Mouse (Mus musculus) limb, embryonic 12.5 days (tissue): Measurements from ENCODE around the gene Tead1. TPM values are rescaled to one million over a fixed set of nuclear protein-coding genes. Genes with fewer than 3 reads are reported as not detected.

ENCODE experiments used
- ATAC-seq: fragments of 200-750 bp; cut with Nextera tagmentation; 2 replicates; pipeline ENCODE4 v1.8.0; 2017; ENCODE audit warnings: low read depth, moderate TSS enrichment; ENCODE audit not compliant: insufficient number of reproducible peaks, insufficient read depth, low FRiP score, low TSS enrichment
- H3K27ac ChIP-seq: fragments of 300-500 bp; sonication (generic); 2 replicates; pipeline ENCODE4 v1.5.1; 2016; ENCODE audit warnings: mild to moderate bottlenecking, moderate library complexity
- H3K27me3 ChIP-seq: fragments of 300-500 bp; sonication (generic); 2 replicates; pipeline ENCODE4 v1.6.1; 2016; ENCODE audit warnings: mild to moderate bottlenecking, moderate library complexity
- H3K36me3 ChIP-seq: fragments of 300-500 bp; sonication (generic); 2 replicates; pipeline ENCODE4 v1.6.1; 2016; ENCODE audit warnings: mild to moderate bottlenecking, moderate library complexity
- H3K4me1 ChIP-seq: fragments of 300-500 bp; sonication (generic); replicated peaks from 2 replicates; pipeline ENCODE4 v1.6.1; 2016
- H3K4me2 ChIP-seq: fragments of 300-500 bp; sonication (generic); 2 replicates; pipeline ENCODE4 v1.6.1; 2016; ENCODE audit warnings: mild to moderate bottlenecking, moderate library complexity
- H3K4me3 ChIP-seq: fragments of 300-500 bp; sonication (generic); replicated peaks from 2 replicates; pipeline ENCODE4 v1.5.1; 2016; ENCODE audit warnings: mild to moderate bottlenecking
- H3K9ac ChIP-seq: fragments of 300-500 bp; sonication (generic); replicated peaks from 2 replicates; pipeline ENCODE4 v1.6.1; 2016; ENCODE audit warnings: mild to moderate bottlenecking, moderate library complexity
- H3K9me3 ChIP-seq: fragments of 300-500 bp; sonication (generic); 2 replicates; pipeline ENCODE4 v1.6.1; 2016; ENCODE audit warnings: mild to moderate bottlenecking, moderate library complexity
- WGBS: fragments of 180-500 bp; shearing (Covaris S2); methylation state at CpG from one replicate; pipeline ENCODE4 v1.1.7; 2016; 5-methylcytosine and 5-hydroxymethylcytosine counted together
- polyA plus RNA-seq: library from polyadenylated mRNA; unstranded; fragments of >200 nt; fragmentation: Nextera tagmentation; extraction: Ambion mirVana; gene quantifications from 2 replicates; pipeline ENCODE4 v1.2.1, GENCODE M21; 2016

Gene Tead1
- polyA plus RNA-seq, 1 experiment from 2014 or later: 43.6 TPM

DNA sequence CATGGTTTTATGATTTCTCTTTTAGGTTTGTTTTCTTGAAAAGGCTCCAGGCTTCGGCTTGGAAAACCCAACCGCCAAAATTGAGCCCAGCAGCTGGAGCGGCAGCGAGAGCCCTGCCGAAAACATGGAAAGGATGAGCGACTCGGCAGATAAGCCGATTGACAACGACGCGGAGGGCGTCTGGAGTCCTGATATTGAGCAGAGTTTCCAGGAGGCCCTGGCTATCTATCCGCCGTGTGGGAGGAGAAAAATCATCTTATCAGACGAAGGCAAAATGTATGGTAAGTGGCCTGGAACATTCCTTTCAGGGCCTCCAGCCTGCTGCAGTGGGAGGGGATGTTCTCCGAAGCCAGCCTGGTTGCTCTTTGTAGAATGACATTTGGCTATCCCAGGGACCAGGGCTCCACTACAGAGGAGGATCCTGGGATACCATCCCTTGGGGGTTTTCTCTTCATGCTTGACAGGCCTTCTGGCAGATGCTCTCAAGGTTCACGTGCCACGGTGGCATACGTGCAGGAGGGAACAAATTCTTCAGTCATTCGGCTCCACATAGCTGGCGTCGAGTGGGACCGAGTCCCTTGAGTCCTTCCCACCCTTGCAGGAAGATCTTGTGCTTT, 80.3 kb downstream of the Tead1 start:
- H3K27ac ChIP-seq: no peak overlapping the region
- no peaks in the 10 kb centered on the region for H3K27me3 ChIP-seq
- H3K9me3 ChIP-seq: no peaks in the 10 kb centered on the region
- peaks cover 13% of the 10 kb centered on the region for H3K36me3 ChIP-seq
- no peak overlapping the region for H3K4me2 ChIP-seq
- H3K9ac ChIP-seq: no peak overlapping the region
- H3K4me1 ChIP-seq: peaks cover 54% of the 10 kb centered on the region
- WGBS: 90% methylated on average over 23 of the region's 23 CpGs
- no peak overlapping the region for H3K4me3 ChIP-seq
- no peak for ATAC-seq

DNA sequence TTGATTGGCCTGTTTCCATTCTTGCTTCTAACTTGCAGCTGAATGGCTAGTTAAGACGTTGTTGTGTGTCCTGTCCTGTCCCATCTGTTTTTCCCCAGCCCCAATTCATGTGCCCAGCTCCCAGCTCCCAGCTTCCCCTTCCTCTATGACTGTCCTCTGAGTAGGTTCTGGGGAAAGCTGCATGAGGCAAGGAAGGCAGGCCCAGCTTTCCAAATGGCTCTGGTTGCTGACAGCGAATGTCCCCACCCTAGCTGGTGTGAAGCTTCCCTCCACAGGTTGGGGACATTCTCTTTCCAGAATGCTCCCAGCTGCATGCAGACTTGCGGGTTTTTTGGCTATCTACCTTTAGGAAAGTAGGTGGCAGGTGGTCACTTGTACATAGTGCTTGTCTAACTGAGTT, 81.2 kb downstream of the Tead1 start:
- no peaks in the 10 kb centered on the region for H3K27me3 ChIP-seq
- ATAC-seq: no peak
- H3K4me1 ChIP-seq: peaks cover 54% of the 10 kb centered on the region
- H3K27ac ChIP-seq: 0 out of 2 replicates have a peak overlapping the region, but pooled peaks have one; percentile 18
- H3K36me3 ChIP-seq: peaks cover 13% of the 10 kb centered on the region
- 62% methylated on average over 3 of the region's 3 CpGs for WGBS
- H3K9me3 ChIP-seq: no peaks in the 10 kb centered on the region
- no peak overlapping the region for H3K4me2 ChIP-seq
- H3K9ac ChIP-seq: no peak overlapping the region
- no peak overlapping the region for H3K4me3 ChIP-seq

DNA sequence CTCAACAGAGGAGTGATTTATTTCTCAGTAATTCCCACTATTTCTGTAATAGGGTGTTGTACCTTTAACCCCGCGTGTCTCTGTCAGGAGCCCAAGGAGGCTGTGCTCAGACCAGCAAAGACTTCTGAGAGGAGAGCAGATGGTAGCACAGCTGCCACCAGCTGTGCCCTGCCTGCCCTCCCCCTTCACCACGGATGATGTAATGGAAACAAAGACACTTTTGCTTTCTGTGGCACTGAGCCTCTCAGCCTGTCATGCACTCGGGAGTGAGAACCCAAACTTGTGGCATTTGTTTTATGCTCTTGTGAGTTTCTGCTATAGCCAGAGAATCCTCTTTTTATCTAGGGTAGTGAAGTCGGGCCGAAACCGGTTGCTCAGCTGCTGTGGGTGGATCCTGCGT, 81.7 kb downstream of the Tead1 start:
- peak overlapping the region; percentile 41; the same call in 1 of the 2 replicates for H3K27ac ChIP-seq
- no peaks in the 10 kb centered on the region for H3K9me3 ChIP-seq
- H3K4me2 ChIP-seq: no peak overlapping the region
- peaks cover 54% of the 10 kb centered on the region for H3K4me1 ChIP-seq
- H3K4me3 ChIP-seq: no peak overlapping the region
- peaks cover 13% of the 10 kb centered on the region for H3K36me3 ChIP-seq
- no peaks in the 10 kb centered on the region for H3K27me3 ChIP-seq
- 57% methylated on average over 8 of the region's 8 CpGs for WGBS
- no peak for ATAC-seq
- H3K9ac ChIP-seq: no peak overlapping the region

DNA sequence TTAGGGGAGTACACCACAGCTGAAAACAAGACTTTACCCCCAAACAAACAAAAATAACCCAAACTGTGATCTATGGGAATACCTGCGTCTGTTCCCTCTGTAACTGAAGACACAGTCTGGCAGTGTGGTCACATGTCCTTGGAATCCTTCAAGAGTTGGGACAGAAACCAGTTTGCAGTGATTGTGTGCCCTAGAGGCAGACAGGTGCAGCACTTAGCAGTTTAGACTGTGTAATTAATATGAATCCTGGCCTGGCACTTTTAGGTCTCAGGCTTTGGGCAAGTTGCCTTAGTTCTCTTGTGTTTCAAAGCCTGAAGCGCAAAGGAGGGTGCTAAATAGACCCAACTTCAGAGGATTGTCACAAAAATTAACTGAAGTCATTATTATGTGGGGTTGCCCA, 83.8 kb downstream of the Tead1 start:
- no peak overlapping the region for H3K4me2 ChIP-seq
- peaks cover 36% of the 10 kb centered on the region for H3K4me1 ChIP-seq
- H3K27ac ChIP-seq: 0 out of 2 replicates have a peak overlapping the region, but pooled peaks have one; percentile 41
- H3K36me3 ChIP-seq: peaks cover 13% of the 10 kb centered on the region
- H3K9me3 ChIP-seq: no peaks in the 10 kb centered on the region
- H3K27me3 ChIP-seq: no peaks in the 10 kb centered on the region
- H3K4me3 ChIP-seq: no peak overlapping the region
- no peak overlapping the region for H3K9ac ChIP-seq
- 70% methylated on average over 2 of the region's 2 CpGs for WGBS
- no peak for ATAC-seq

DNA sequence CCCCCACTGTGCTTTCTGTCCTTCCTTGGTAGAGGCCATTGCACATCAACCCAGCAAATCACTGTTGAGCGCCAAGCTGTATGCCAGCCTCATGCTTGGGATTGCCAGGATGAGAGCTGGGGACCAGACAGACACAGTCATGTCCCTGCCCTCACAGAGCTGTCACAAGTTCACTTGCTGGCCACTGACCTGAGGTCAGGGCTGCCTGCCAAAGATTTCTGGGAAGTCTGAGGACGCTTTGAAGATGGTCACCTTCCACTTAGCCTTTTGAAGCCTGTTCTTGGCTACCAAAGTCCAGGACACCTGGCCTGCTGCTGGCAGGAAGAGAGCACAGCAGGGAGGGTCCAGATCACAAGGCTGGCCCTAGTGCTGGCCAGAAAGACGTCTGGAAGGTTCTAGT, 84.4 kb downstream of the Tead1 start:
- peaks cover 36% of the 10 kb centered on the region for H3K4me1 ChIP-seq
- WGBS: 49% methylated on average over 3 of the region's 3 CpGs
- H3K27me3 ChIP-seq: no peaks in the 10 kb centered on the region
- no peak for ATAC-seq
- peak overlapping the region; percentile 41; the same call in 1 of the 2 replicates for H3K27ac ChIP-seq
- no peak overlapping the region for H3K4me2 ChIP-seq
- no peaks in the 10 kb centered on the region for H3K9me3 ChIP-seq
- peaks cover 13% of the 10 kb centered on the region for H3K36me3 ChIP-seq
- 0 out of 2 replicates have a peak overlapping the region, but pooled peaks have one; percentile 34 for H3K9ac ChIP-seq
- no peak overlapping the region for H3K4me3 ChIP-seq

DNA sequence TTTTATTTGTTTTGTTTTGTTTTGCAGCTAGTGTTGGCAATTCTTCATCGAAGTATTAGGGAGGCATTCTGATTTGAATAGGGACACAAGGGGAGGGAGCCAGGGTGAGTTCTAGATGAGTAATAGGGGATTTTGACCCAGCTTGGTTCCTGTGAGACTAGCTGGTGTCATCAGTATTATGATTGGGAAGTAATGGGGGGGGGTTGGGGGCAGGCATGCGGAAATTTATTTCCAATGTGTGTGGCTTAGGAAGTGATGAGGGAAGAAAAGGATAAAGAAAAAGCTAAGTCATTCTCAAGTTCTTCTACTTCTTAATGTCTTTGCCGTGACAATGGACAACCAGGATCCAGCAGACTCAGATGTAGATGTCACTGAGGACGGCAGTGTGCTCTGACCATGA, 85.8 kb downstream of the Tead1 start:
- peaks cover 44% of the 10 kb centered on the region for H3K4me1 ChIP-seq

DNA sequence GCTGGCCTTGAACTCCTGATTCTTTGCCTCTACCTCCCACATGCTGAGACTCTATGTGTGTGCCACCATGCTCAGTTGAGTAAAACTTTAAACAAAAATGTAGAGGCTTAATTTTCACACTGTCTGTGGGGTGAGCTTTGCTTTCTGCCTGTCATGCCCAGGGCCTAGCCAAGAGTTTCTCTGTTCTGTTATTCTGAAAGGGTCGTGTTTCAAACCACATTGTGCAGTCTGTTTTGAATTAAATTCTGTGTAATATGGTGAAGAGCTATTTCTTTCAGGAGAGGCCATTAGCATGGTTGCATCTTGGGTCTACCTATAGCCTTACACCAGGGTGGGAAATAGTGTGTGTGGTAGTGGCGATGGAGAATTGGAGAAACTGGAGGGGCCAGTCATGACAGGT, 90.7 kb downstream of the Tead1 start:
- WGBS: 49% methylated on average over 2 of the region's 2 CpGs
- H3K4me1 ChIP-seq: peaks cover 45% of the 10 kb centered on the region
- no peak overlapping the region for H3K4me3 ChIP-seq
- ATAC-seq: no peak
- H3K27ac ChIP-seq: peak overlapping the region; percentile 53; the same call in 1 of the 2 replicates
- no peaks in the 10 kb centered on the region for H3K27me3 ChIP-seq
- H3K4me2 ChIP-seq: no peak overlapping the region
- H3K9ac ChIP-seq: no peak overlapping the region
- H3K9me3 ChIP-seq: no peaks in the 10 kb centered on the region
- no peaks in the 10 kb centered on the region for H3K36me3 ChIP-seq

More for the DNA sequence above, 85.8 kb downstream of the Tead1 start:
- Histone ChIP-seq H3K27ac (no peak overlapping the region), H3K4me3 (no peak overlapping the region), H3K9me3 (no peaks in the 10 kb centered on the region), H3K36me3 (peaks cover 6% of the 10 kb centered on the region), H3K9ac (no peak overlapping the region), H3K27me3 (no peaks in the 10 kb centered on the region), H3K4me2 (no peak overlapping the region)
- no peak for ATAC-seq
- 87% methylated on average over 4 of the region's 4 CpGs for WGBS

DNA sequence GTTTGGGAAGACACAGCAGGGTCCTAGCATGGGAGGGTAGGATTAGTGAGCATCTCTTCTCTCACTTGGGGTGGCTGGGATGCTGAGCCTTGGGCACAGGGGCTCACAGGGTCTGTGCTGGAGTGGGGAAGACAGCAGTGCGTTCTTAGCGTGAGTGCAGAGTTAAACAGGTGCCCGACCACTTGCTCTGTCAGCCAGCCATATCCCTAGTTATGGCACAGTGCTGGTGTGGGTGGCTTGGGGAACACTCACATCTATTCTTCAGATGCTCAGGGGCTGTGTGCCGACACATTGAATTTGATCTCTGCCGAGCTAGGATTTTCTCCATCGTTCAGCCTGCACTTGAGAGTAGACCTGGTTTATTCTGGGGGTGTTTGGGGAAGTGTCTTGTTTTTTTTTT, 92.3 kb downstream of the Tead1 start:
- 0 out of 2 replicates have a peak, but pooled peaks have one; percentile 7 for ATAC-seq
- Histone ChIP-seq H3K36me3 (no peaks in the 10 kb centered on the region), H3K9me3 (no peaks in the 10 kb centered on the region), H3K4me3 (no peak overlapping the region), H3K9ac (no peak overlapping the region), H3K4me2 (no peak overlapping the region), H3K27ac (no peak overlapping the region), H3K4me1 (peaks cover 59% of the 10 kb centered on the region), H3K27me3 (no peaks in the 10 kb centered on the region)
- 74% methylated on average over 6 of the region's 6 CpGs for WGBS

DNA sequence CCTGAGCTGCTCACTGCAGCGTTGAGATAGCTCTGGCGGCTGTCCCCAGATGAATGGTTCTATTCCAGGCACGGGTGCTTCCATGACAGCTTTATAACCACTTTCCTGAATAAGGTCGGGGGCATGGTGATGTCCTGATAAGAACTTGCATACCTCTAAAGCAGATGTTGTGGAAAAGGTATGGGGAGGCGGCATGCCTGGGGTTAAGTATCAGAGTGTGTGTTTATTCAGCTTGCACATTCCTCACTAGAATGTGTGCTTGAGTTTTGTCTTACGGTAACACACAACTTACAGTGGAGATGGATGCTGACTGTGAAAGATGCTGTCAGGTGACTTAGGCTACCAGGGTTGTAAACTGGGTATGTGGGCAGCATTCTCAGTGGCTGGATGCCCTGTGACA, 93.7 kb downstream of the Tead1 start:
- Histone ChIP-seq H3K4me3 (no peak overlapping the region), H3K27me3 (no peaks in the 10 kb centered on the region), H3K4me1 (peaks cover 66% of the 10 kb centered on the region), H3K9ac (no peak overlapping the region), H3K4me2 (no peak overlapping the region), H3K27ac (0 out of 2 replicates have a peak overlapping the region, but pooled peaks have one; percentile 23), H3K9me3 (no peaks in the 10 kb centered on the region), H3K36me3 (no peaks in the 10 kb centered on the region)
- 19% methylated on average over 6 of the region's 6 CpGs for WGBS
- ATAC-seq: no peak

DNA sequence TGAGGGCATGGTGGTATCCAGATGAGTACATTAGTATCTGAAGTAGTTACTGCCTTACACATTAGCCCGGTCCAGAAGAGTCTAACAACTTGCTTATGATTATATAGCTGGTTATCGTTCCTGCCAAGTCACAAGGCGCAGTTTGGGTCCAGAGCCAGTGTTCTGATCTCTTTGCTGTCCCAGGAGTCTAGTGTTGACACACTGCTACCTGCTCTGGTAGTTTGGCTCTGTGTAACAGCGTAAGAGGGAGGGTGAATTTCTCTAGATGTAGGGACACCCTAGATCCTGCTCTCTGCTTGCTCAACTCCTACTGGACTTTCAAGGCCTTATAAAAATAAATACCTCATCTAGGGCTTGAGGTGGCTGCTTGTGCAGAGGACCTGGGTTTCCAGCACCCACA, 94.5 kb downstream of the Tead1 start:
- Histone ChIP-seq H3K36me3 (no peaks in the 10 kb centered on the region), H3K4me3 (no peak overlapping the region), H3K4me1 (peaks cover 71% of the 10 kb centered on the region), H3K9ac (no peak overlapping the region), H3K4me2 (no peak overlapping the region), H3K9me3 (no peaks in the 10 kb centered on the region), H3K27ac (no peak overlapping the region), H3K27me3 (no peaks in the 10 kb centered on the region)
- no peak for ATAC-seq
- WGBS: 85% methylated on average over 4 of the region's 4 CpGs

DNA sequence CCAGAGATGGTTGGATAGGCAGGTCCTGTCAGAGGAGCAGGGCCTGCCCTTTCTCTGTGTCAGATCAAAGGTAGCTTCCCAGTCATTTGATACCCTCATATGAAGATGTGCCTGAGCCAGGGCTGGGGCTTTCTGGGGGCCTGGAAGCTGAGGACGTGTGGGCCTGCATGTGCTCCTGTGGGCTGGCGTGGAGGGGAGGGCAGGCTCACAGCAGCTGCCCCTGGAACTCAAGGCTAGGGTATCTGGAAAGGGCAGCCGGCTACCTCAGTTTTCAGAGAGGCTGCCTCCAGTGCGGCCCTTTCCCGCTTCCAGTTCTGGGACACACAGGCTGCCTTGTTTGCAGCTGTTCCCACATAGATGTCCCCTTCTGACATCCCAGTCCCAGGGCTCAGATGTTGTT, 96.7 kb downstream of the Tead1 start:
- Histone ChIP-seq H3K36me3 (no peaks in the 10 kb centered on the region), H3K4me3 (no peak overlapping the region), H3K27ac (no peak overlapping the region), H3K27me3 (no peaks in the 10 kb centered on the region), H3K9ac (peak overlapping the region; percentile 28; the same call in 1 of the 2 replicates), H3K4me1 (peaks cover 74% of the 10 kb centered on the region), H3K9me3 (no peaks in the 10 kb centered on the region), H3K4me2 (no peak overlapping the region)
- no peak for ATAC-seq
- 40% methylated on average over 5 of the region's 5 CpGs for WGBS

DNA sequence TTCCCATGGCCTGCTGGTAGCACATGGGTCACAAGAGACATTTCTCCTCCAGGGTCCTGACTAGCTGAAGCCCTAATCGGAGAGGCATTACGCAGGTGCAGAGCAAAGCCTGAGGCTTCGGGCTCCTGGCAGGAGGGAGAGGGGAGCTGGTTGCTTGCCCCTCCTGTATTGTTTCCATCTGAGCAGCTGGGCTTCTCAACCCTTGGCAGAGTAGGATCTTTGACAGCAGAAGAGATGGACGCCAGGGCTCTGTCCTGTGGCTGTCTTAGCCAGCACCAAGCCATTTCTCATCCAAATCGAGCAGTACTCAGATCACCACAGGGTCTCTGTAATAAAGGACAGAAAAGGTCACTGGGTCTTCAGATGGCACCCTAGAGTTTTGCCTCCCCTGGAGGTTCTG, 97.6 kb downstream of the Tead1 start:
- H3K4me1 ChIP-seq: peaks cover 67% of the 10 kb centered on the region
- peak overlapping the region; percentile 29; the same call in 1 of the 2 replicates for H3K27ac ChIP-seq
- H3K36me3 ChIP-seq: no peaks in the 10 kb centered on the region
- WGBS: 47% methylated on average over 5 of the region's 5 CpGs
- H3K9ac ChIP-seq: no peak overlapping the region
- no peak overlapping the region for H3K4me3 ChIP-seq
- H3K4me2 ChIP-seq: no peak overlapping the region
- H3K9me3 ChIP-seq: no peaks in the 10 kb centered on the region
- ATAC-seq: no peak
- no peaks in the 10 kb centered on the region for H3K27me3 ChIP-seq
